Mouse (Mus musculus): ENCODE data around the gene Tmem45a. TPM values are rescaled to one million over a fixed set of nuclear protein-coding genes. Genes with fewer than 3 reads are reported as not detected.

The Tmem45a gene
- polyA plus RNA-seq, 1 experiment from 2014 or later, result 0.89 TPM

DNA sequence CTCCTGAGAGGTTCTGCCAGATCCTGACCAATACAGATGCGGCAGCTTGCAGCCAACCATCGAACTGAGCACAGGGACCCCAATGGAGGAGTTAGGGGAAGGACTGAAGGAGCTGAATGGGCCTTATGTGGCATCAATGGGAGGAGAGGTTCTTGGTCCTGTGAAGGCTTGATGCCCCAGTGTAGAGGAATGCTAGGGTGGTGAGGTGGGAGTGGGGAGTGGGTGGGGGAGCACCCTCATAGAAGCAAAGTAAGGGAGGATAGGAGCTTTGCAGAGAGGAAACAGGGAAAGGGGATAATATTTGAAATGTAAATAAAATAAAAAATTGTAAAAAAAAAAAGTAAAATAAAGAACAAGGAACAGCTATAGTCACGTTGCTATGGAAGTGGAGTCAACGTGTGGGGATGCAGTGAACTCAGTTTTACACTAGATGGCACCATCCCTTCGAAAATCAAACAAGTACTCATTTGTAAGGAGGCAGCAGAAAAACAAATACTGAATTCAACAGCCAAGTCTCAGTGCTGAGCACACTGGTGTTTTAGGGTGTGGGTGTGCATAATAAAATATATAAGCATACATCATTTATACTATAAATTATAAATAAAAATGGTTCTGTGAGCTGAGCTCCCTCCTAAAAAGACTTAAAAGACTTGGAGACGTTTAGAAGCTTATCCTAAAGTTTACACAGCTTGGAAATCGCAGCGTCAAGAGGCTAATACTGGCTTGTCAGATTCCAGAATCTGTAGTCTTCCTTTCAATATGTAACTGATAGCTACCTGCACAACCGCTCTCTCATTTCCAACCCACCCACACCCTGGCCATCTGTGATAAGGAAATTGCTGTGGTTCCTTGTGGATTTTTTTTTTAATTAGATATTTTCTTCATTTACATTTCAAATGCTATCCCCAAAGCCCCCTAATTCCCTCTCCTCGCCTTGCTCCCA lies 114.5 kb downstream of the Tmem45a start:
- no peaks in the 10 kb centered on the region for H3K36me3 ChIP-seq (ENCODE audit: control insufficient read depth, insufficient read depth)
- 33% methylated on average over 10 of the region's 10 CpGs for WGBS (ENCODE audit: insufficient replicate concordance)

More for the DNA sequence above, 114.5 kb downstream of the Tmem45a start:
- no peak overlapping the region for H3K4me2 ChIP-seq (ENCODE audit: low read depth, low read length)
- H3K4me1 ChIP-seq (ENCODE audit: control insufficient read depth, low read depth, low read length), result no peaks in the 10 kb centered on the region
- no peak overlapping the region for H3K4me3 ChIP-seq (ENCODE audit: low read depth, low read length)
- ATAC-seq (ENCODE audit: low read depth), result no peak
- H3K9ac ChIP-seq (ENCODE audit: low read depth, low read length), result no peak overlapping the region
- no peaks in the 10 kb centered on the region for H3K27me3 ChIP-seq (ENCODE audit: control insufficient read depth, insufficient read depth, low read depth, low read length)
- H3K9me3 ChIP-seq (replicated peaks; ENCODE audit: control insufficient read depth, low read length), result no peaks in the 10 kb centered on the region
- no peak overlapping the region for H3K27ac ChIP-seq (ENCODE audit: low read length)

Other genes with a start within 250 kb of the Tmem45a start
- 70.8 and 71.7 TPM in 2 replicates for gene Tfg, start 168.7 kb downstream of the Tmem45a start, polyA plus RNA-seq (2015; fragmentation: Nextera tagmentation; extraction: Ambion mirVana)
- gene Adgrg7, start 90.3 kb downstream of the Tmem45a start, polyA plus RNA-seq (2015; fragmentation: Nextera tagmentation; extraction: Ambion mirVana), result not detected in 2 replicates
- not detected in 2 replicates for gene Lnp1, start 41.9 kb upstream of the Tmem45a start, polyA plus RNA-seq (2015; fragmentation: Nextera tagmentation; extraction: Ambion mirVana)
- 0.13 and 0.27 TPM in 2 replicates for gene Tmem45a2, start 185.2 kb upstream of the Tmem45a start, polyA plus RNA-seq (2015; fragmentation: Nextera tagmentation; extraction: Ambion mirVana)
- 18.3 and 19.5 TPM in 2 replicates for gene Tomm70a, start 235.5 kb upstream of the Tmem45a start, polyA plus RNA-seq (2015; fragmentation: Nextera tagmentation; extraction: Ambion mirVana)